Mouse (Mus musculus): Measurements from ENCODE around the gene Hspa12a. TPM values are rescaled to one million over a fixed set of nuclear protein-coding genes. Genes with fewer than 3 reads are reported as not detected.
A peak's percentile ranks its signal among the peaks of the same experiment; 100 is the strongest.

Gene Hspa12a
- polyA plus RNA-seq, 1 experiment: 17.9 TPM

- Histone ChIP-seq H3K4me1 (ENCODE audit: control insufficient read depth, insufficient read depth, low read length) (peaks cover 5% of the 10 kb centered on the region; the same call in 1 of the 2 replicates), H3K27me3 (replicated peaks; ENCODE audit: control insufficient read depth, insufficient read depth, low read length) (no peaks in the 10 kb centered on the region), H3K4me3 (ENCODE audit: insufficient read depth, low read depth, low read length) (peak overlapping the region; percentile 85), H3K36me3 (ENCODE audit: control insufficient read depth, insufficient read depth, low read length) (no peaks in the 10 kb centered on the region), H3K27ac (ENCODE audit: insufficient read depth, low read depth, low read length) (peak overlapping the region; percentile 81)
- 2% methylated on average over 46 of the region's 46 CpGs for whole genome bisulfite sequencing
- peak; percentile 95 for DNase-seq
- TF ChIP-seq CTCF (conservative IDR thresholded peaks at IDR 0.05; ENCODE audit: insufficient read depth, insufficient read length, low read depth, low read length) (no peak), POLR2A (IDR thresholded peaks at IDR 0.05; ENCODE audit: low read depth, low read length) (peak; percentile 31)
Observed at GRCm38 (mm10) chr19:58860255-58861173, 82.9 kb downstream of the Hspa12a start.

- Histone ChIP-seq H3K36me3 (ENCODE audit: control insufficient read depth, insufficient read depth, low read length) (no peaks in the 10 kb centered on the region), H3K27me3 (replicated peaks; ENCODE audit: control insufficient read depth, insufficient read depth, low read length) (no peaks in the 10 kb centered on the region), H3K4me3 (ENCODE audit: insufficient read depth, low read depth, low read length) (peak overlapping the region; percentile 85), H3K4me1 (ENCODE audit: control insufficient read depth, insufficient read depth, low read length) (peaks cover 5% of the 10 kb centered on the region; the same call in 1 of the 2 replicates), H3K27ac (ENCODE audit: insufficient read depth, low read depth, low read length) (no peak overlapping the region)
- DNase-seq: peak; percentile 48
- TF ChIP-seq CTCF (conservative IDR thresholded peaks at IDR 0.05; ENCODE audit: insufficient read depth, insufficient read length, low read depth, low read length) (no peak), POLR2A (IDR thresholded peaks at IDR 0.05; ENCODE audit: low read depth, low read length) (no peak)
- WGBS: 10% methylated on average over 14 of the region's 14 CpGs
Observed at GRCm38 (mm10) chr19:58859831-58860254, 83.6 kb downstream of the Hspa12a start.

- 31% methylated on average over 6 of the region's 6 CpGs for WGBS
Observed at GRCm38 (mm10) chr19:58859357-58859756, 84.1 kb downstream of the Hspa12a start.

GRCm38 (mm10) chr19:58856129-58856855 lies 87.2 kb downstream of the Hspa12a start:
- Histone ChIP-seq H3K4me1 (ENCODE audit: control insufficient read depth, insufficient read depth, low read length) (peaks cover 20% of the 10 kb centered on the region), H3K36me3 (ENCODE audit: control insufficient read depth, insufficient read depth, low read length) (no peaks in the 10 kb centered on the region), H3K27ac (ENCODE audit: insufficient read depth, low read depth, low read length) (no peak overlapping the region), H3K27me3 (replicated peaks; ENCODE audit: control insufficient read depth, insufficient read depth, low read length) (no peaks in the 10 kb centered on the region), H3K4me3 (ENCODE audit: insufficient read depth, low read depth, low read length) (no peak overlapping the region)
- DNase-seq: no peak
- WGBS: 91% methylated on average over 9 of the region's 9 CpGs
- TF ChIP-seq CTCF (conservative IDR thresholded peaks at IDR 0.05; ENCODE audit: insufficient read depth, insufficient read length, low read depth, low read length): no peak
- TF ChIP-seq POLR2A (IDR thresholded peaks at IDR 0.05; ENCODE audit: low read depth, low read length): no peak

More at GRCm38 (mm10) chr19:58859357-58859756, 84.1 kb downstream of the Hspa12a start:
- DNase-seq: no peak
- Histone ChIP-seq H3K4me1 (ENCODE audit: control insufficient read depth, insufficient read depth, low read length) (peaks cover 5% of the 10 kb centered on the region; the same call in 1 of the 2 replicates), H3K27me3 (replicated peaks; ENCODE audit: control insufficient read depth, insufficient read depth, low read length) (no peaks in the 10 kb centered on the region), H3K36me3 (ENCODE audit: control insufficient read depth, insufficient read depth, low read length) (no peaks in the 10 kb centered on the region), H3K27ac (ENCODE audit: insufficient read depth, low read depth, low read length) (no peak overlapping the region), H3K4me3 (ENCODE audit: insufficient read depth, low read depth, low read length) (peak overlapping the region; percentile 85)
- TF ChIP-seq CTCF (conservative IDR thresholded peaks at IDR 0.05; ENCODE audit: insufficient read depth, insufficient read length, low read depth, low read length): no peak
- no peak for TF ChIP-seq POLR2A (IDR thresholded peaks at IDR 0.05; ENCODE audit: low read depth, low read length)

GRCm38 (mm10) chr19:58854899-58855298 lies 88.6 kb downstream of the Hspa12a start:
- no peak for TF ChIP-seq POLR2A (IDR thresholded peaks at IDR 0.05; ENCODE audit: low read depth, low read length)
- no peak for TF ChIP-seq CTCF (conservative IDR thresholded peaks at IDR 0.05; ENCODE audit: insufficient read depth, insufficient read length, low read depth, low read length)
- no peak overlapping the region for H3K4me3 ChIP-seq (ENCODE audit: insufficient read depth, low read depth, low read length)
- peaks cover 17% of the 10 kb centered on the region for H3K4me1 ChIP-seq (ENCODE audit: control insufficient read depth, insufficient read depth, low read length)
- no peaks in the 10 kb centered on the region for H3K36me3 ChIP-seq (ENCODE audit: control insufficient read depth, insufficient read depth, low read length)
- H3K27me3 ChIP-seq (replicated peaks; ENCODE audit: control insufficient read depth, insufficient read depth, low read length): no peaks in the 10 kb centered on the region
- DNase-seq: no peak
- H3K27ac ChIP-seq (ENCODE audit: insufficient read depth, low read depth, low read length): no peak overlapping the region
- 70% methylated on average over 3 of the region's 3 CpGs for WGBS

- Histone ChIP-seq H3K36me3 (ENCODE audit: control insufficient read depth, insufficient read depth, low read length) (no peaks in the 10 kb centered on the region), H3K4me1 (ENCODE audit: control insufficient read depth, insufficient read depth, low read length) (peaks cover 19% of the 10 kb centered on the region), H3K4me3 (ENCODE audit: insufficient read depth, low read depth, low read length) (no peak overlapping the region), H3K27ac (ENCODE audit: insufficient read depth, low read depth, low read length) (peak overlapping the region; percentile 71), H3K27me3 (replicated peaks; ENCODE audit: control insufficient read depth, insufficient read depth, low read length) (no peaks in the 10 kb centered on the region)
- 43% methylated on average over 10 of the region's 10 CpGs for WGBS
- peak; percentile 93 for DNase-seq
- TF ChIP-seq CTCF (conservative IDR thresholded peaks at IDR 0.05; ENCODE audit: insufficient read depth, insufficient read length, low read depth, low read length) (no peak), POLR2A (IDR thresholded peaks at IDR 0.05; ENCODE audit: low read depth, low read length) (no peak)
Observed at GRCm38 (mm10) chr19:58853036-58853735, 90.3 kb downstream of the Hspa12a start.

Data from kidney, adult 2 months (tissue).